Mouse (Mus musculus) heart, postnatal 14 days (tissue): Measurements from ENCODE around the gene Kat14. TPM values are rescaled to one million over a fixed set of nuclear protein-coding genes. Genes with fewer than 3 reads are reported as not detected.
"Not testable (repeated sequence)": the region's sequence is repeated elsewhere in the genome, so short reads cannot be mapped to it uniquely, and the experiment has no call there.

Experiments
- DNase-seq, 2 experiments: peaks; one replicate each; pipeline ENCODE4 v3.0.0; 2021 to 2022
- intact Hi-C: fragments of 180-260 bp; cut with DNase I; formaldehyde crosslinking; loops from one replicate; pipeline ENCODE4 v1.15.1; 2025
- long read RNA-seq, 2 experiments: library from polyadenylated mRNA; stranded (forward); transcript quantifications; one replicate each; pipeline ENCODE4 v2.0.0; 2021
- total RNA-seq, 2 experiments: library from RNA; stranded (reverse); gene quantifications; 2 replicates each; pipeline ENCODE4 v1.2.3; 2021

Kat14 gene
- 10 to 100 TPM; 23.7 to 25.0 TPM for total RNA-seq
- long read RNA-seq, experiment 1, transcript Kat14-201 (11 exons, 3,801 nt): major isoform, 18 of 35 reads
- long read RNA-seq, experiment 1, partial matches to known transcripts: 0 of 35 reads
- long read RNA-seq, experiment 1, other reads (novel, unspliced or antisense): 13 of 35 reads
- long read RNA-seq, experiment 2, transcript Kat14-201 (11 exons, 3,801 nt): major isoform, 24 of 37 reads
- long read RNA-seq, experiment 2, partial matches to known transcripts: 3 of 37 reads
- long read RNA-seq, experiment 2, other reads (novel, unspliced or antisense): 6 of 37 reads

GRCm38 (mm10) chr2:144368400-144369019 is at the start of gene Kat14, which contains the start of gene Pet117:
Gene Kat14 (plus strand): TSS chr2:144368983.
Gene Pet117 (plus strand): TSS chr2:144368996.
- peak; percentile 97 for DNase-seq
- intact Hi-C loops: loop anchor here (10.0 kb wide), 1 partner anchor 176 kb away; no protein-coding TSS in a partner anchor

- intact Hi-C loops: no loop called here
Measured at GRCm38 (mm10) chr2:144324218-144324617, 44.6 kb upstream of the Kat14 start.

GRCm38 (mm10) chr2:144329451-144329850 is 39.3 kb upstream of the Kat14 start:
- intact Hi-C loops: no loop called here
- DNase-seq: no peak

More at GRCm38 (mm10) chr2:144324218-144324617, 44.6 kb upstream of the Kat14 start:
- no peak for DNase-seq

DNA sequence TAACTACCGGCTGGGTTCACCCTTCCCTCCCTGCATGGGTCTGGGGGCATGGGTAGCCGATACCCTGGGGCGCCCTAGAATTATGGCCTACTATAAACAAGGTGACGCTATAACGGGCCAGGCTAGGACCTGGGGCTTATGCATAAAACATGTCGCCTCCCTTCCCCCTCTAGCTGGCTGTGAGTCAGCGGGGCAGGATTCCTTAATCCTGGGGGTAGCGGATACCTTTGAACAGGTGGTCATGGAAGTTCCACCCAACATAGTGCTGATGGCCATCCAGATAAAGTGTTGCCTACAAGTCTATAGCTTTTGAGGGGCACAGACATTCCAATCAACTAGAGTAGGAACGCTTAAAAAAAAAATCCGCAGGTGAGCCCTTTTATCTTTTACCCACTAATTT is 38.8 kb upstream of the Kat14 start:
- DNase-seq: no peak
- intact Hi-C loops: no loop called here

DNA sequence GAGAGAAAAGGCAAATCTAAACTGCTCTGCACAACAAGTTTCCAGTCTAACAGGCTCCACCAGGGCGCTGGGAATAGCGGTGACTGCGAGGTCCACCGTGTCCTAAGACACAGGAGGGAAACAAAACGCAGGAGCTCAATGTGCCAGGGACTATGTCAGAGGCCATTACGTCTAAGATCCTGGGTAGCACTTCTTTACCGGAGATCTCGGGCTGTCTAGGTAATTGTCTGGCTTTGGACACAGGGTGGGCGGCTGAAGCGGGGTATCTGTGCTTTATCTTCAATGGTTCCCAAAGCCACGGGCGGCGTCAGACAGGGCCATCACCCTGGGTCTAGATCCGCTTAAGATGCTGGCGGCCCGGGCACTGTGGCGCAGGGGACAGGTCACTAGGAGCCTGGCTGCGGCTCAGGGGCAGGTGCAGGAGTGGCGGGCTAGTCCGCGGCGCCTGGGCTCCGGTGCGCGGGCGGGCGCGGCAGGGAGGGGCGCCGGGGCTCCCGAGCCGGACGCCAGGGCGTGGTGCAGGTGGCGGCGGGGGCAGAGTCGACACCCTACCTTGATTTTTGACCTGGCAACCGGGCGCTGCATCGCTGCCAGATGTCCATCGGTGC is 38.3 kb upstream of the Kat14 start:
- DNase-seq: peak in 1 of 2 experiments; percentile 4
- intact Hi-C loops: no loop called here

DNA sequence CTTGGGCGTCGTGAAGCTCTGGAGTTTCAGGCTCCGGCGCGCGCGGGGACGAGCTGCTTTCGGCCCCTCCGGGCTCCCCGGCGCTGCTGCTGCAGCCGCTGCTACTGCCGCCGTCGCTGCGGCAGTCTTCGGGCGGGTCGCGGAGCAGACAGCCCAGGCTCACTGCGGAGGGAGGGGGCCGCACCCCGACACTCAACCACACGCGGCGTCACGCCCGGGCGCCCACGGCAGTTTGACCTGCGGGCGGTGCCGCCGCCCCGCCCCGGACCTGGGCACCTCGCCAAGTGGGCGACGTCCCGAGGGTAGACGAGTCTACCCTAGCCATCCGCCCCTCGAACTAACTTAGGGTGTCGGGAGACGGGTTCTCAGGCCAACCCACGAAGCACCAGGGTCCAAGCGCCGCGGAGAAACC is 37.8 kb upstream of the Kat14 start:
- DNase-seq: peak; percentile 18 to 32
- intact Hi-C loops: no loop called here

- DNase-seq: peak; percentile 4 to 20
- intact Hi-C loops: no loop called here
Measured at GRCm38 (mm10) chr2:144331401-144332302, 37.1 kb upstream of the Kat14 start, which contains the start of gene Ovol2. Gene Ovol2 (minus strand): TSS chr2:144332146.

DNA sequence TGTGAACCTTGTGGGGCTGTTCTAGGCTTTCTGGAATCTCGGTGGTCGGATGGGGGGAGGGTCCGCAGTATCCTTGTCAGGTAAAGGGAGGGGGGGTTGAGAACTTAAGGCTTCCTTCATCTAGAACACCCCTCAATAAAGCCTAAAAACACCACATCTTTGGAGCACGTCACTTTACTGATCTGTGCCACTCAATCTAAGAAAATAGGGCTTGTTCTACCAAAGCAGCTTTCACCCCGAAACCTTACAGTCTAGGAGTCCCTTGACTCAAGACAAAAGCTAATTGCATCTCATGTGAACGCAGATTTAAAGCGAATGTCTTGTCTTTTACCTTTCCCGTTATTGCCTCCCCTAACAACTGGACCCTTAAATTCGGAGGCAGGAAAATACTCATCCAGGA is 36.3 kb upstream of the Kat14 start:
- intact Hi-C loops: no loop called here

GRCm38 (mm10) chr2:144333138-144333842 is 35.5 kb upstream of the Kat14 start:
- intact Hi-C loops: no loop called here
- DNase-seq: no peak

More for the DNA sequence above, 36.3 kb upstream of the Kat14 start:
- no peak for DNase-seq

DNA sequence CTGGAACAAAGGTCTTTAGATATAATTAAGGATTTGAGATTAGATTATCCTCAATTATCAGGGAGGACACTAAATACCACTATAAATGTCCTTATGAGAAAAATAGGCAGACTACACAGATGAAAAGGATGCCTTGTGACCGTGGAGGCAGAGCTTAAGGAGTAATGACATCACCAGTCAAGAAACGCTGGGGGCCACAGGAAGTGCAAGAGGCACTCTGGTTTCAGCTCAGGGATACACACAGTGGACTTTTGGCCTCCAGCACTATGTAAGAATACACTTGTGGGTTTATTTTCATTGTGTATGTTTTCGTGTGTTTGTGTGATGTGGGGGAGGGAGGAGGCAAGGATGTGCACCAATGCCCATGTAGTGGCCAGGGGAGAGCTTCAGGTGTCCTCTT is 31.6 kb upstream of the Kat14 start:
- DNase-seq: no peak
- intact Hi-C loops: no loop called here

DNA sequence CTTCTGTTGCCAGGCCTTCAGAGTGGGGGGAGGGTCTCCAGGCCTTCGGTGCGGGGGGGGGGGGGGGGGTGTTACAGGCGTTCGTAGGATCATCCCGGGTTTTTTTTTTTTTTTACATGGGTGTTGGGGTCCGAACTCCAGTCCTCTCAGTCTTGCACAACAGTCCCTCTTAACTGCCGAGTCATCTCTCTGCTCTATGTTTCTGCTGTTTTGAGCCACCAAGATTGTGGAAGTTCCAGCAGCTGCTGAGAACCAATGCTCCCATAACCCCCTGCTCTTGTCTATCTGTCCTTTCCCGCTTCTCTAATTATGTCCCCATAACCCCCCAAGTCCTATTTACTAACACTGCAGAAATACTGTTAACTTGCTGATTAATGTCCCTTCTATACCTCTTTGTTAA is 31.1 kb upstream of the Kat14 start:
- no peak for DNase-seq

DNA sequence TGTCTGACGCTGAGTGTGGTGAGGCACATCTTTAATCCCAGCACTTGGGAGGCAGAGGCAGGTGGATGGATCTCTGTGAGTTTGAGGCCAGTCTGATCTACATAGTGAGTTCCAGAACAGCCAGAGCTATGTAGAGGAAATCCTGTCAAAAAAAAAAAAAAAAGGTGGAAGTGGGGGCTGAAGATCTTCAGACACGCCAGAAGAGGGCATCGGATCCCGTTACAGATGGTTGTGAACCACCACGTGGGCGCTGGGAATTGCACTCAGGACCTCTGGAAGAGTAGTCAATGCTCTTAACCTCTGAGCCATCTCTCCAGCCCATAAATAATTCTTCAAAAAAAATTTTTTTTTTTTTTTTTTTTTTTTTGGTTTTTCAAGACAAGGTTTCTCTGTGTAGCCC is 30.6 kb upstream of the Kat14 start:
- intact Hi-C loops, DNase-seq: not testable (repeated sequence)

More for the DNA sequence above, 31.1 kb upstream of the Kat14 start:
- intact Hi-C loops: no loop called here

DNA sequence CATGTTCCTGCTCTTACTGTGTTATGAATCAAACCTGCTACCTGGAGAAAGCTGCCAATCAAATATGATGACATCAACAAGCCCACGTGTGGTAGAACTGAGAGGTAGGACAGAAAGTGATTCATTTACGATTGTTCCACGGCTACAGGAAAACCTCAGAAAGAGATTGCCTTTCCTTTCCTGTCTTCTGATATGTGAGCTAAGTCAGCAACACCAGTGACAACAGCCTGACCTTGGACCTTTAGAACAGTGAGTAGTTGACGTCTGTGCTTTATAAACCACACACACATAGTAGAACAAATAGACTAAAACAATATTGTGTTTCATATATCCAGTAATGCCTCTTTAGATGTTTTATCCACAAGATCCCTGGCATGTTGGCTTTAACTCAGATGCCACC is 25.6 kb upstream of the Kat14 start:
- intact Hi-C loops: no loop called here
- no peak for DNase-seq

- intact Hi-C loops: no loop called here
- no peak for DNase-seq
Measured at GRCm38 (mm10) chr2:144348525-144348924, 20.3 kb upstream of the Kat14 start.

DNA sequence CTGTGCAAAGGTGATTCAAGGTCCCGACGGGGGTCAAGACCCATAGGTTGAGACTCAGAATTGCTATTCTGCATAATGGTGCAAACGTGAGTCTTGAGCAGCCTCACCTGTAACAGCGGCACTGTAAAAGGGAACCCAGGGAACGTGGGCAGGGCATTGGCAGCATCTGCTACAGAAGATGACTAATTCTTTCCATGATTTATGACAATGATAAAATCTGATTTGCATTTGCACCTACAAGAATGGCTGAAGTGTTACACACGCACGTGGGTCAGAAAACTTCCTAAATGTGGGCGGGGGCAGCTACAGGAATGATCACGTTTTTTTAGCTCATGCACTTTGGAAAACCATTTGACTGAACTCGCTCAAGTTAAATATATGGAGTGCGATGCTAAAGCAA is 15.9 kb upstream of the Kat14 start:
- intact Hi-C loops: loop anchor here (5.0 kb wide), 1 partner anchor 99 kb away; no protein-coding TSS in a partner anchor
- no peak for DNase-seq

DNA sequence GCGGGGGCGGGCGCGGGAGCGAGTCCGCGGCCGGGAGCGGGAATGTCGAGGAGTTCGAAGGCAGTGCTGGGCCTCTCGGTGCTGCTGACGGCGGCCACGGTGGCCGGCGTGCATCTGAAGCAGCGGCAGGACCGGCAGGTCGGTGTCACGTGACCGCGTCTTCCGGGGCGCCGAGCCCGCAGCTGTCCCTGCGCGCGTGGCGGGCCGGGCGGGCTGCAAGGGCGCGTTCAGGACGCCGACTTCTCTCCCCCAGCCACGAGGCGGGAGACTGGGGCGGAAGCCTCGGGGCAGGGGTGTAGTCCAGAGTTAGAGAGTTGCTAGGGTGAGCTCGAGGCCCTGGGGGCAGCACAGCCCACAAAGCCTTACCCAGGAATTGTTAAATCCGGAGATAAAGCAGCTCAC is 238 bp downstream of the Kat14 start:
- DNase-seq: peak in 1 of 2 experiments; percentile 80
- intact Hi-C loops: loop anchor here (10.0 kb wide), 1 partner anchor 176 kb away; no protein-coding TSS in a partner anchor

- intact Hi-C loops: loop anchor here (10.0 kb wide), 1 partner anchor 175 kb away; no protein-coding TSS in a partner anchor
- no peak for DNase-seq
Measured at GRCm38 (mm10) chr2:144369511-144369910, 728 bp downstream of the Kat14 start.

DNA sequence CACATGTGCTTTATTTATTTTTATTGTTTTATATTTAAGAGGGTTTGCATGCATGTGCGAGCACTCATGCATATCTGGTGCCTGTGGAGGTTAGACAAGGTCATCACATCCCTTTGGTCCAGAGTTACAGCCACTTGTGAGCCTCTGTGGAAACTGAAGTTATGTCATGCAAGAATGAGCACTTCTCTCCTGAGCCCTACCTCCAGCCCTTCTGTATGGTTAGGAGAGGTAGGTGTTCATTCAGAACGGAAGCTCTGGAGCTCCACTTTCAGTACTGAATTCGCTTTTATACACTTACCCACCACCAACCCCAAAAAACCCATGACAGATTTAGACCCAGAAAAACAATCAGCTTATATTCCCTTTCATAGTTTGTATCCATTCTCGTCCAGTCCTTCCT is 2.8 kb downstream of the Kat14 start:
- intact Hi-C loops: no loop called here
- DNase-seq: no peak

GRCm38 (mm10) chr2:144373063-144373462 is 4.3 kb downstream of the Kat14 start:
- DNase-seq: no peak
- intact Hi-C loops: no loop called here
